Mouse (Mus musculus) cortical plate, adult 2 months (tissue): Measurements from ENCODE around the gene Sgtb.

ENCODE experiments used
- CTCF ChIP-seq: fragments of 200-500 bp; IDR thresholded peaks from 2 replicates; pipeline ENCODE4 v1.5.1; 2011; ENCODE audit warnings: mild to moderate bottlenecking, control low read depth, low read length; ENCODE audit not compliant: insufficient read depth; ENCODE audit errors: extremely low read depth
- POLR2A ChIP-seq: fragments of 200-500 bp; IDR thresholded peaks from 2 replicates; pipeline ENCODE4 v1.6.1; 2011; ENCODE audit warnings: mild to moderate bottlenecking, low read length, control low read depth; ENCODE audit not compliant: insufficient read depth; ENCODE audit errors: extremely low read depth

DNA sequence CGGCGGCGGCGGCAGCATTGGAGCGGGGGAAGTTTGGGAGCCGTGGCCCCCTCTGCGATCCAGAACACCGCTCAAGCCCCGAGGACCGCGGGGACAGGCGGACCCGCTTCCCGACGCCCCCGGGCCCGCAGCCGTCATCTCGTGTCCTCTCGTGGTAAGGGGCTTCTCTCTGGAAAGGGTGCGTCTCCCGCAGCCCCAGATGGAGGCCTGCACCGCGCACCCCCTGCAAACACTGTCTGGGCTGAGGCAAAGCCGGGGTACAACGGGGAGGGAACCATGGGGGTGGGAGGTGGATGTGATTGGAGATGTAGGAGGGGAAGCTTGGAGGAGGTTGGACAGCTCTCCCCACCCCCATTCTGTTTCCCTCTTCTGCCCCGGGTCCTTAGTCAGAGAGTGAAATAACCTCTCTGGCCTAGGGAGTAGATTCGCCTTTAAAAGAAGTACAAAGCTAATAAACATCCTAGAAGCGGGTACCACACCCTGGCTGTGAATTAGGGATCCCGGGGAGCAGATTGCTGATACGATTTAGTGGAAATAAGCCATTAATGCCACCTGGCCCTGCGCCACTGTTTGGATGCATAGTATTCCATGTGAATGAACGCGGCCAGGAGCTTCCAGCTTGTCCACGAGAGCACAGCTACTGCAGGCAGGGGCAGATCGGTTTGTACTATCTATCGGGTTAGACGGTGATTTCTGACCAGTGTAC is 428 bp downstream of the Sgtb start:
- TF ChIP-seq POLR2A (no peak), CTCF (no peak)
